Mouse (Mus musculus) ES-Bruce4 (cell line): ENCODE measurements around the gene M1ap. TPM values are rescaled to one million over a fixed set of nuclear protein-coding genes. Genes with fewer than 3 reads are reported as not detected.

Experiments
- H3K27ac ChIP-seq: 2 replicates; pipeline ENCODE4 v1.5.1; 2012; ENCODE audit warnings: low read length, inconsistent platforms; ENCODE audit not compliant: insufficient read depth
- H3K27me3 ChIP-seq: 2 replicates; pipeline ENCODE4 v1.6.1; 2012; ENCODE audit warnings: mild to moderate bottlenecking, low read length, inconsistent platforms; ENCODE audit not compliant: control insufficient read depth, poor library complexity, insufficient read depth, severe bottlenecking
- H3K36me3 ChIP-seq: 2 replicates; pipeline ENCODE4 v1.6.1; 2012; ENCODE audit warnings: inconsistent platforms, mild to moderate bottlenecking, low read length, moderate library complexity; ENCODE audit not compliant: control insufficient read depth, poor library complexity, insufficient read depth, severe bottlenecking
- H3K4me1 ChIP-seq: one replicate; pipeline ENCODE4 v1.8.1; 2011; ENCODE audit warnings: low read length; ENCODE audit not compliant: control insufficient read depth, insufficient read depth
- H3K4me3 ChIP-seq: 2 replicates; pipeline ENCODE4 v1.5.1; 2011; ENCODE audit warnings: low read depth, mild to moderate bottlenecking, low read length
- H3K9ac ChIP-seq: 2 replicates; pipeline ENCODE4 v1.6.1; 2012; ENCODE audit warnings: low read depth, mild to moderate bottlenecking, inconsistent platforms; ENCODE audit not compliant: poor library complexity, severe bottlenecking
- H3K9me3 ChIP-seq: replicated peaks from 2 replicates; pipeline ENCODE4 v1.6.1; 2012; ENCODE audit warnings: mild to moderate bottlenecking, low read length, inconsistent platforms; ENCODE audit not compliant: control insufficient read depth, poor library complexity, insufficient read depth, severe bottlenecking
- CTCF ChIP-seq: IDR thresholded peaks from one replicate; pipeline ENCODE4 v1.8.1; 2011; ENCODE audit warnings: low read depth, low read length
- EP300 ChIP-seq: IDR thresholded peaks from 2 replicates; pipeline ENCODE4 v1.6.1; 2011; ENCODE audit warnings: low read depth, low read length; ENCODE audit not compliant: insufficient read depth
- POLR2A ChIP-seq: IDR thresholded peaks from one replicate; pipeline ENCODE4 v1.8.1; 2011; ENCODE audit warnings: low read length; ENCODE audit not compliant: insufficient read depth
- polyA plus RNA-seq: library from polyadenylated mRNA; stranded (reverse); fragments of >200 nt; gene quantifications from 2 replicates; pipeline ENCODE4 v1.2.4, GENCODE M21; 2011; ENCODE audit warnings: low read depth; ENCODE audit not compliant: missing spikeins, insufficient read depth, insufficient read length

Gene M1ap
- polyA plus RNA-seq, 1 experiment, result 2.2 TPM

DNA sequence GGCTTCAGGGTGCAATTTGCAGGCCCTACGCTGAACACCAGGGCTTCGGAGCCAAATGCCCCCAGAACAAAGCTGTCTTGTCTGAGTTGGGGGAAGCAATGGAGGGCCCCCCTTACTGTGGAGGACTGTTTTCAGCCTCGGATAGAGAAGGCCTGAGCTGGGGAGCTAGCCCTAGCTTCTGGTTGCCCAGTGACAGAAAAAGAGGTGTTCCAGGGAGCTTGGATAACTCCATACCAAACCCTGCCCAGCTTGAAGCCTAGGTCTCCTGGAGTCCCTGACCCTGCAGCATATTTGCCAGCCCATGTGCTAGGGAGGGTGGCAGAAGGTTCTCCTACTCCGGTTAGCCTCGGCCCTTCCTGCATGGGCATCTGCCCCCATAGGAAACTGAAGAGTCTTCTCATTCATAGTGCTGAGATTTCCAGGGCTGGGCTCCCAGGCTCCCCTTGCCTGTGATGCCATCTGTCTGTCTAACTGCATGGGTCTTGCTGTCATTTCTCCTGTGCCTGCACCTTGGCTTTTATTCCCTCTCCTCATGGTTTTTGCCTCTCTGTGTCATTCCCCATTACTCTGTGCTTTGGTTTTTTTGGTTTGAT is 87.9 kb downstream of the M1ap start:
- Histone ChIP-seq H3K4me1 (peaks cover 1% of the 10 kb centered on the region), H3K27me3 (no peaks in the 10 kb centered on the region), H3K36me3 (no peaks in the 10 kb centered on the region), H3K27ac (no peak overlapping the region), H3K9ac (peak overlapping the region; percentile 22; the same call in 1 of the 2 replicates), H3K9me3 (no peaks in the 10 kb centered on the region), H3K4me3 (peak overlapping the region; percentile 84; the same call in 1 of the 2 replicates)
- TF ChIP-seq POLR2A (no peak), CTCF (no peak), EP300 (no peak)

- Histone ChIP-seq H3K36me3 (no peaks in the 10 kb centered on the region), H3K27ac (no peak overlapping the region), H3K27me3 (no peaks in the 10 kb centered on the region), H3K4me3 (no peak overlapping the region), H3K9ac (no peak overlapping the region), H3K9me3 (no peaks in the 10 kb centered on the region), H3K4me1 (peaks cover 1% of the 10 kb centered on the region)
- TF ChIP-seq POLR2A, result no peak
- TF ChIP-seq EP300, result no peak
- TF ChIP-seq CTCF, result no peak
These were observed 90.5 kb downstream of the M1ap start for GRCm38 (mm10) chr6:83037188-83037587.

DNA sequence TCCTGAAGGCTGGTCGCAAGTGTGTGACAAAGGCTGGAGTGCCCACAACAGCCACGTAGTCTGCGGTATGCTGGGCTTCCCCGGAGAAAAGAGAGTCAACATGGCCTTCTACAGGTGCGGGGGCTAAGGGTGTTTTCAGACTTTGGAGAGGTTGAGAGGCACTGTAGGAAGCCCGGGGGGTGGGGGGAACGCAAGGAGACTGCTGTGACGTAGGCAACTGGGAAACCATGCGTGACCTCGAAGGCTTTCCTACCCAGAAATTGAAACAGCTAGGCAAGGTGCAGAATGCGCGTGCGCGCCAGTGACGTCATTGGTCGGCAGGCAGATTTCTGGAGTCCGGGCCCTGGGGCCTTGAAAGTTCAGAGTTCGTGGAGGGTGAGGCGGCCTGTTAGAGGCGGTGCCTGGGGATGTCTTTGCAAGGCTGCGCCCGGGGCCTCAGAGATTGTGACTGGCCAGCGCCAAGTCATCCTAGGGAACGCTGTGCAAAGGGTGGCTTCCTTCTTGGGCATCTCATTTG is 91.9 kb downstream of the M1ap start:
- TF ChIP-seq CTCF, result no peak
- TF ChIP-seq EP300, result no peak
- TF ChIP-seq POLR2A, result no peak
- Histone ChIP-seq H3K9ac (no peak overlapping the region), H3K27ac (no peak overlapping the region), H3K27me3 (no peaks in the 10 kb centered on the region), H3K4me3 (no peak overlapping the region), H3K4me1 (peaks cover 1% of the 10 kb centered on the region), H3K36me3 (no peaks in the 10 kb centered on the region), H3K9me3 (no peaks in the 10 kb centered on the region)

- Histone ChIP-seq H3K9ac (no peak overlapping the region), H3K9me3 (no peaks in the 10 kb centered on the region), H3K27ac (no peak overlapping the region), H3K27me3 (no peaks in the 10 kb centered on the region), H3K4me3 (no peak overlapping the region), H3K36me3 (no peaks in the 10 kb centered on the region), H3K4me1 (no peaks in the 10 kb centered on the region)
- TF ChIP-seq CTCF (no peak), EP300 (no peak), POLR2A (no peak)
These were observed 93.9 kb downstream of the M1ap start for GRCm38 (mm10) chr6:83040601-83041000.

DNA sequence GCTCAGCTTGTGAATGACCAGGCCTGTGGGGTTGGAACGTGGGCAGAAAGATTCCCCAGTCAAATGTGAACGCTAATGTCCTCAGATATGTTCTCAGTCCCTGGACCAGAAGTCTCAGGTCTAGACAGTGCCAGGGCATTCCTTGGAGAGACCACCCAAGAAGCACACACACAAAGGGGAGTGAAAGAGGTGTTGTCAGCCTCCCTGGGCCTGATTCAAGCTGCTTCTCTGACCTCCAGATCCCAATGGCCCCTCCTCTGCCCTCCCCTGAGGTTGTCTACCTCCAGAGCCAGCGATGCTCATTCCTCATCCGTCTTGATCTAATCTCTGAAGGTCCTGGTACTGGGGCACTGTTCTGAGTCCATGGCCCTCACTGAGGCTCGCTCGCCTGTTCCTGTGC is 96.9 kb downstream of the M1ap start:
- Histone ChIP-seq H3K4me1 (no peaks in the 10 kb centered on the region), H3K27ac (no peak overlapping the region), H3K36me3 (no peaks in the 10 kb centered on the region), H3K27me3 (no peaks in the 10 kb centered on the region), H3K4me3 (no peak overlapping the region), H3K9ac (no peak overlapping the region), H3K9me3 (no peaks in the 10 kb centered on the region)
- TF ChIP-seq POLR2A, result no peak
- TF ChIP-seq CTCF, result no peak
- no peak for TF ChIP-seq EP300

GRCm38 (mm10) chr6:83043993-83044392 is 97.3 kb downstream of the M1ap start:
- no peaks in the 10 kb centered on the region for H3K27me3 ChIP-seq
- H3K9ac ChIP-seq, result no peak overlapping the region
- no peaks in the 10 kb centered on the region for H3K4me1 ChIP-seq
- no peak for TF ChIP-seq CTCF
- TF ChIP-seq EP300, result no peak
- no peak overlapping the region for H3K27ac ChIP-seq
- no peak overlapping the region for H3K4me3 ChIP-seq
- H3K9me3 ChIP-seq, result no peaks in the 10 kb centered on the region
- no peaks in the 10 kb centered on the region for H3K36me3 ChIP-seq
